Mouse (Mus musculus) heart, postnatal 0 days (tissue): ENCODE measurements around the gene Olfr94. TPM values are rescaled to one million over a fixed set of nuclear protein-coding genes. Genes with fewer than 3 reads are reported as not detected.

Experiments used
- ATAC-seq: fragments of 200-750 bp; cut with Nextera tagmentation; 2 replicates; pipeline ENCODE4 v1.8.0; 2017; ENCODE audit warnings: low read depth, moderate number of reproducible peaks, moderate library complexity; ENCODE audit not compliant: insufficient read depth
- DNase-seq: peaks from one replicate; pipeline ENCODE4 v3.0.0-alpha.2; 2016; ENCODE audit warnings: low spot score
- H3K27ac ChIP-seq: fragments of 300-500 bp; sonication (generic); 2 replicates; pipeline ENCODE4 v1.5.1; 2014; ENCODE audit warnings: low read depth, mild to moderate bottlenecking
- H3K27me3 ChIP-seq: fragments of 300-500 bp; sonication (generic); 2 replicates; pipeline ENCODE4 v1.6.1; 2014; ENCODE audit warnings: low read length, mixed read lengths; ENCODE audit not compliant: control insufficient read depth, insufficient read depth
- H3K36me3 ChIP-seq: fragments of 300-500 bp; sonication (generic); replicated peaks from 2 replicates; pipeline ENCODE4 v1.6.1; 2014; ENCODE audit warnings: low read length, mixed read lengths; ENCODE audit not compliant: control insufficient read depth, insufficient read depth
- H3K4me1 ChIP-seq: fragments of 300-500 bp; sonication (generic); 2 replicates; pipeline ENCODE4 v1.6.1; 2014; ENCODE audit warnings: antibody characterized with exemption; ENCODE audit not compliant: control insufficient read depth, insufficient read depth
- H3K4me2 ChIP-seq: fragments of 300-500 bp; sonication (generic); 2 replicates; pipeline ENCODE4 v1.6.1; 2014; ENCODE audit warnings: low read depth, mild to moderate bottlenecking, low read length, moderate library complexity
- H3K4me3 ChIP-seq: fragments of 300-500 bp; sonication (generic); 2 replicates; pipeline ENCODE4 v1.5.1; 2014; ENCODE audit warnings: low read depth, low read length
- H3K9ac ChIP-seq: fragments of 300-500 bp; sonication (generic); replicated peaks from 2 replicates; pipeline ENCODE4 v1.6.1; 2014; ENCODE audit warnings: low read depth, low read length, mixed read lengths
- H3K9me3 ChIP-seq: fragments of 300-500 bp; sonication (generic); replicated peaks from 2 replicates; pipeline ENCODE4 v1.6.1; 2016; ENCODE audit warnings: low read length; ENCODE audit not compliant: control insufficient read depth
- CTCF ChIP-seq: IDR thresholded peaks from 2 replicates; pipeline ENCODE4 v1.5.1; 2016; ENCODE audit warnings: antibody characterized with exemption, control low read depth, low read depth
- EP300 ChIP-seq: IDR thresholded peaks from 2 replicates; pipeline ENCODE4 v1.6.1; 2016; ENCODE audit warnings: antibody characterized with exemption, low read depth
- WGBS: fragments of 180-500 bp; shearing (Covaris S2); extraction: QIAGEN DNeasy Blood & Tissue Kit; methylation state at CpG from one replicate; pipeline ENCODE4 v1.1.7; 2014; 5-methylcytosine and 5-hydroxymethylcytosine counted together
- polyA plus RNA-seq: library from polyadenylated mRNA; unstranded; fragments of >200 nt; fragmentation: Nextera tagmentation; extraction: Ambion mirVana; gene quantifications from 2 replicates; pipeline ENCODE4 v1.2.1, GENCODE M21; 2015
- total RNA-seq: library from RNA; depleted of rRNA; stranded (reverse); fragments of >200 nt; gene quantifications from 2 replicates; pipeline ENCODE4 v1.2.3, GENCODE M21; 2014; ENCODE audit warnings: low replicate concordance; rRNA removed

Gene Olfr94
- total and polyA plus RNA-seq, 2 experiments from 2014 or later = not detected

GRCm38 (mm10) chr17:37193032-37193431 lies 7.8 kb downstream of the Olfr94 start:
- no peak for TF ChIP-seq CTCF
- no peak for TF ChIP-seq EP300
- Histone ChIP-seq H3K36me3 (no peaks in the 10 kb centered on the region), H3K4me2 (no peak overlapping the region), H3K9me3 (no peaks in the 10 kb centered on the region), H3K27ac (no peak overlapping the region), H3K4me1 (no peaks in the 10 kb centered on the region), H3K9ac (no peak overlapping the region), H3K27me3 (peaks cover 31% of the 10 kb centered on the region), H3K4me3 (no peak overlapping the region)
- no peak for ATAC-seq
- no peak for DNase-seq

- no peaks in the 10 kb centered on the region for H3K36me3 ChIP-seq
- peak; percentile 20 for DNase-seq
- H3K9me3 ChIP-seq = no peaks in the 10 kb centered on the region
- no peak overlapping the region for H3K4me3 ChIP-seq
- H3K27ac ChIP-seq = no peak overlapping the region
- TF ChIP-seq CTCF (no peak), EP300 (no peak)
- no peak overlapping the region for H3K9ac ChIP-seq
- H3K4me1 ChIP-seq = no peaks in the 10 kb centered on the region
- 34% methylated on average over 2 of the region's 2 CpGs for WGBS
- H3K27me3 ChIP-seq = peaks cover 8% of the 10 kb centered on the region; the same call in 1 of the 2 replicates
- no peak overlapping the region for H3K4me2 ChIP-seq
- no peak for ATAC-seq
These were observed 10.1 kb downstream of the Olfr94 start for GRCm38 (mm10) chr17:37190711-37191110.

- WGBS = 26% methylated on average over 6 of the region's 6 CpGs
- H3K27ac ChIP-seq = no peak overlapping the region
- TF ChIP-seq CTCF = no peak
- H3K4me2 ChIP-seq = no peak overlapping the region
- no peaks in the 10 kb centered on the region for H3K9me3 ChIP-seq
- no peak overlapping the region for H3K4me3 ChIP-seq
- no peak for ATAC-seq
- H3K27me3 ChIP-seq = no peaks in the 10 kb centered on the region
- no peak overlapping the region for H3K9ac ChIP-seq
- H3K36me3 ChIP-seq = no peaks in the 10 kb centered on the region
- DNase-seq = no peak
- no peaks in the 10 kb centered on the region for H3K4me1 ChIP-seq
These were observed 15.3 kb downstream of the Olfr94 start for GRCm38 (mm10) chr17:37185474-37185873.

- no peaks in the 10 kb centered on the region for H3K4me1 ChIP-seq
These were observed 39.4 kb downstream of the Olfr94 start, which contains the start of gene Olfr93 for GRCm38 (mm10) chr17:37161394-37161793. TSS of gene Olfr93 (minus strand) at chr17:37161494.

More at GRCm38 (mm10) chr17:37161394-37161793, 39.4 kb downstream of the Olfr94 start, which contains the start of gene Olfr93:
- no peak for ATAC-seq
- H3K27ac ChIP-seq = no peak within 1 kb of the TSS
- no peak within 1 kb of the TSS for H3K4me2 ChIP-seq
- TF ChIP-seq EP300 (no peak), CTCF (no peak)
- H3K4me3 ChIP-seq = no peak within 1 kb of the TSS
- no peak within 1 kb of the TSS for H3K9ac ChIP-seq
- DNase-seq = no peak
- no peaks in the 10 kb centered on the region for H3K36me3 ChIP-seq
- H3K9me3 ChIP-seq = no peaks in the 10 kb centered on the region
- H3K27me3 ChIP-seq = no peaks in the 10 kb centered on the region

Other genes with a start within 250 kb of the Olfr94 start
- gene Ppp1r11, start 249.3 kb downstream of the Olfr94 start, total RNA-seq = 22.3 and 29.6 TPM in 2 replicates
- 84.0 and 84.4 TPM in 2 replicates for gene Ppp1r11, start 249.3 kb downstream of the Olfr94 start, polyA plus RNA-seq
- 13.4 and 20.4 TPM in 2 replicates for gene Znrd1, start 242.4 kb downstream of the Olfr94 start, total RNA-seq
- 33.6 and 38.4 TPM in 2 replicates for gene Znrd1, start 242.4 kb downstream of the Olfr94 start, polyA plus RNA-seq
- gene Znrd1as, start 242.4 kb downstream of the Olfr94 start, total RNA-seq = 2.8 TPM in 1 of 2 replicates, not detected in the other
- 8.2 and 10.0 TPM in 2 replicates for gene Znrd1as, start 242.4 kb downstream of the Olfr94 start, polyA plus RNA-seq
- gene 2410137M14Rik, start 219.8 kb downstream of the Olfr94 start, total RNA-seq = not detected in 2 replicates
- 0.18 TPM in 1 of 2 replicates, not detected in the other for gene 2410137M14Rik, start 219.8 kb downstream of the Olfr94 start, polyA plus RNA-seq
- not detected in 2 replicates for gene H2-M5, start 211.5 kb downstream of the Olfr94 start, total RNA-seq
- 0.04 TPM in 1 of 2 replicates, not detected in the other for gene H2-M5, start 211.5 kb downstream of the Olfr94 start, polyA plus RNA-seq
- gene Zfp57, start 199.8 kb downstream of the Olfr94 start, total RNA-seq = 12.5 and 14.7 TPM in 2 replicates
- gene Zfp57, start 199.8 kb downstream of the Olfr94 start, polyA plus RNA-seq = 9.2 and 10.0 TPM in 2 replicates
- gene Mog, start 177.6 kb downstream of the Olfr94 start, total RNA-seq = not detected in 2 replicates
- gene Mog, start 177.6 kb downstream of the Olfr94 start, polyA plus RNA-seq = not detected in 2 replicates
- 4.8 and 6.7 TPM in 2 replicates for gene Gabbr1, start 155.0 kb downstream of the Olfr94 start, total RNA-seq
- 1.8 and 1.9 TPM in 2 replicates for gene Gabbr1, start 155.0 kb downstream of the Olfr94 start, polyA plus RNA-seq
- not detected in 2 replicates for gene Olfr90, start 112.5 kb downstream of the Olfr94 start, total RNA-seq
- gene Olfr90, start 112.5 kb downstream of the Olfr94 start, polyA plus RNA-seq = not detected in 2 replicates
- not detected in 2 replicates for gene Olfr91, start 102.7 kb downstream of the Olfr94 start, total RNA-seq
- gene Olfr91, start 102.7 kb downstream of the Olfr94 start, polyA plus RNA-seq = not detected in 2 replicates
- gene Olfr92, start 80.9 kb downstream of the Olfr94 start, total RNA-seq = not detected in 2 replicates
- not detected in 2 replicates for gene Olfr92, start 80.9 kb downstream of the Olfr94 start, polyA plus RNA-seq
- not detected in 2 replicates for gene Olfr93, start 39.5 kb downstream of the Olfr94 start, total RNA-seq
- not detected in 2 replicates for gene Olfr93, start 39.5 kb downstream of the Olfr94 start, polyA plus RNA-seq
- gene Ubd, start 7.1 kb downstream of the Olfr94 start, total RNA-seq = not detected in 2 replicates
- gene Ubd, start 7.1 kb downstream of the Olfr94 start, polyA plus RNA-seq = not detected in 2 replicates
- gene Olfr95, start 12.1 kb upstream of the Olfr94 start, total RNA-seq = not detected in 2 replicates
- not detected in 2 replicates for gene Olfr95, start 12.1 kb upstream of the Olfr94 start, polyA plus RNA-seq
- gene Olfr96, start 19.2 kb upstream of the Olfr94 start, total RNA-seq = not detected in 2 replicates
- gene Olfr96, start 19.2 kb upstream of the Olfr94 start, polyA plus RNA-seq = not detected in 2 replicates
- not detected in 2 replicates for gene Olfr97, start 36.3 kb upstream of the Olfr94 start, total RNA-seq
- not detected in 2 replicates for gene Olfr97, start 36.3 kb upstream of the Olfr94 start, polyA plus RNA-seq
- not detected in 2 replicates for gene Olfr98, start 62.8 kb upstream of the Olfr94 start, total RNA-seq
- gene Olfr98, start 62.8 kb upstream of the Olfr94 start, polyA plus RNA-seq = not detected in 2 replicates
- 0.42 and 0.43 TPM in 2 replicates for gene H2-M3, start 69.2 kb upstream of the Olfr94 start, total RNA-seq
- 2.6 and 2.9 TPM in 2 replicates for gene H2-M3, start 69.2 kb upstream of the Olfr94 start, polyA plus RNA-seq
- not detected in 2 replicates for gene Olfr99, start 82.5 kb upstream of the Olfr94 start, total RNA-seq
- gene Olfr99, start 82.5 kb upstream of the Olfr94 start, polyA plus RNA-seq = not detected in 2 replicates
- not detected in 2 replicates for gene Olfr101, start 103.3 kb upstream of the Olfr94 start, total RNA-seq
- not detected in 2 replicates for gene Olfr101, start 103.3 kb upstream of the Olfr94 start, polyA plus RNA-seq
- gene Olfr102, start 116.1 kb upstream of the Olfr94 start, total RNA-seq = not detected in 2 replicates
- not detected in 2 replicates for gene Olfr102, start 116.1 kb upstream of the Olfr94 start, polyA plus RNA-seq
- gene Olfr103, start 138.7 kb upstream of the Olfr94 start, total RNA-seq = not detected in 2 replicates
- gene Olfr103, start 138.7 kb upstream of the Olfr94 start, polyA plus RNA-seq = not detected in 2 replicates
- gene Olfr104-ps, start 158.6 kb upstream of the Olfr94 start, total RNA-seq = not detected in 2 replicates
- gene Olfr104-ps, start 158.6 kb upstream of the Olfr94 start, polyA plus RNA-seq = not detected in 2 replicates
- not detected in 2 replicates for gene Olfr105-ps, start 178.0 kb upstream of the Olfr94 start, total RNA-seq
- not detected in 2 replicates for gene Olfr105-ps, start 178.0 kb upstream of the Olfr94 start, polyA plus RNA-seq
- gene Olfr106-ps, start 189.4 kb upstream of the Olfr94 start, total RNA-seq = not detected in 2 replicates
- gene Olfr106-ps, start 189.4 kb upstream of the Olfr94 start, polyA plus RNA-seq = not detected in 2 replicates
- not detected in 2 replicates for gene Olfr107, start 198.2 kb upstream of the Olfr94 start, total RNA-seq
- gene Olfr107, start 198.2 kb upstream of the Olfr94 start, polyA plus RNA-seq = not detected in 2 replicates
- not detected in 2 replicates for gene Olfr108, start 244.5 kb upstream of the Olfr94 start, total RNA-seq
- gene Olfr108, start 244.5 kb upstream of the Olfr94 start, polyA plus RNA-seq = not detected in 2 replicates